Comparison of ENCODE assay signal across 12 mouse cellular contexts in the genomic region with DNA sequence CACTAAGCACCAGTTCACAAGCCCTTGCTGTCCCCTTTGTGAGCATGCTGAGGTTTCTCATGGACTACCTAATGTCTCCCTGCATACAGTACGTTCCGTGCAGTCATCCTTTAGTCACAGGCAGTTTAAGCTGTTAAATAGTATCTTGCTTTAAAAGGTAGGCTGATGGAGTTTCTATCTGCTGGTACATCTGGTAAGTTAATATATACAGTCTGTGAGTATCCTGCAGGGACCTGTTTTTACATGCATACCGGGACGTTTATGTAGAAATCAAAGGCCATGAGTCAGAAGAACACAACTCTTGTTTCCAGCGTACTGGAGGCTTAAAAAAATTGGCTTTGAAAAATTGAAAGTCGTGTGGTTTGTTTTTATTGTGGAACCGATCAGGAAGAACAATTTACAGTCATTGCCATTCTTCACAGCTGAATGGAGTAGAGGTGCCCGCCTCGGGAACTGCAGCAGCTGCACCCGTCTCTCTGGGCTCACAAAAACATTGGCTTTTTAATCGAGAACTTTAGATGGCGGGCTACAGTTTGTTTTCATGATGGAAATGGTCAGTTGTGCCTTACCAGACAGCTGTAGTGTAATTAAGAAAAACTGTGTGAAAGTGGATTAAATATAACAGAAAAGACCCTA.
DNase-seq lines count a peak whose midpoint lies in the region; ATAC-seq and TF ChIP-seq lines count a peak whose summit lies in the region.
"Had no signal": no experiment of that assay in that cellular context is flagged by ENCODE, and none has a peak within 500 bp of the region (broad histone marks: within the 10 kb centered on the region; RNA-seq: fewer than 3 reads in every experiment).

No protein-coding gene starts in this region.

- no peak overlapping the region; the same call in 1 of the 2 replicates for H3K4me3 ChIP-seq in kidney, postnatal 0 days (replicated peaks; ENCODE audit: low read depth, low read length)
- peak overlapping the region; percentile 6; the same call in 1 of the 2 replicates for H3K4me3 ChIP-seq in midbrain, embryonic 16.5 days (ENCODE audit: low read depth, low read length)
- no peak overlapping the region for H3K4me3 ChIP-seq in intestine, embryonic 15.5 days (replicated peaks)
- no peak overlapping the region; the same call in 1 of the 2 replicates for H3K4me3 ChIP-seq in heart, adult 2 months

- ATAC-seq in kidney, postnatal 0 days (replicated peaks; ENCODE audit: low FRiP score, low read depth) = peak; percentile 54; the same call in 1 of the 2 replicates
- ATAC-seq in midbrain, embryonic 16.5 days = peak; percentile 59
- no peak for ATAC-seq in intestine, embryonic 15.5 days

- peak overlapping the region; percentile 43 for H3K4me2 ChIP-seq in kidney, postnatal 0 days (ENCODE audit: low read length)
- H3K4me2 ChIP-seq in midbrain, embryonic 16.5 days (ENCODE audit: low read length) = peak overlapping the region; percentile 41
- H3K4me2 ChIP-seq in intestine, embryonic 15.5 days (replicated peaks) = no peak overlapping the region

- no peak for TF ChIP-seq POLR2A in heart, adult 2 months (IDR thresholded peaks at IDR 0.05; ENCODE audit: insufficient read depth, low read depth, low read length)

- no peak for TF ChIP-seq EP300 in heart, adult 2 months (IDR thresholded peaks at IDR 0.05; ENCODE audit: insufficient read depth, low read depth, low read length)

- 19% methylated on average over 12 of the region's 12 CpGs for WGBS in kidney, postnatal 0 days
- WGBS in midbrain, embryonic 16.5 days = 13% methylated on average over 12 of the region's 12 CpGs
- WGBS in intestine, embryonic 15.5 days = 51% methylated on average over 12 of the region's 12 CpGs
- WGBS in heart, adult 2 months = 57% methylated on average over 12 of the region's 12 CpGs

- no peaks in the 10 kb centered on the region for H3K4me1 ChIP-seq in kidney, postnatal 0 days (replicated peaks; ENCODE audit: insufficient read depth, low read length)
- peaks cover 14% of the 10 kb centered on the region for H3K4me1 ChIP-seq in midbrain, embryonic 16.5 days (ENCODE audit: control insufficient read depth, insufficient read depth, low read length)
- H3K4me1 ChIP-seq in intestine, embryonic 15.5 days (replicated peaks) = 0 out of 2 replicates have a peak, but pooled peaks cover 3% of the 10 kb centered on the region
- peaks cover 8% of the 10 kb centered on the region for H3K4me1 ChIP-seq in heart, adult 2 months (ENCODE audit: control insufficient read depth, insufficient read depth, low read length)

- peak overlapping the region; percentile 19; the same call in 1 of the 2 replicates for H3K27ac ChIP-seq in kidney, postnatal 0 days
- no peak overlapping the region for H3K27ac ChIP-seq in midbrain, embryonic 16.5 days (ENCODE audit: low read length)
- no peak overlapping the region for H3K27ac ChIP-seq in intestine, embryonic 15.5 days
- H3K27ac ChIP-seq in heart, adult 2 months = no peak overlapping the region
- H3K27ac ChIP-seq: macrophage had no signal

- DNase-seq in kidney, postnatal 0 days (ENCODE audit: low spot score) = peak; percentile 40
- no peak for DNase-seq in kidney, adult 18-20 months
- peak; percentile 32 for DNase-seq in brain, adult 2 months (ENCODE audit: low read depth, low spot score)
- peak; percentile 14 for DNase-seq in forelimb bud, embryonic 11.5 days (ENCODE audit: low read depth, low spot score)
- no peak for DNase-seq in left cerebral cortex, postnatal 25 days (ENCODE audit: low spot score in 2 of 2)
- no peak for DNase-seq in heart, adult 2 months
- DNase-seq: adrenal gland, postnatal 25 days; gastrocnemius, postnatal 14 days had no signal

- no peaks in the 10 kb centered on the region for H3K9me3 ChIP-seq in kidney, postnatal 0 days (replicated peaks; ENCODE audit: low read length)
- no peaks in the 10 kb centered on the region for H3K9me3 ChIP-seq in midbrain, embryonic 16.5 days (replicated peaks; ENCODE audit: control insufficient read depth, low read length, poor library complexity, severe bottlenecking)
- H3K9me3 ChIP-seq in intestine, embryonic 15.5 days = no peaks in the 10 kb centered on the region
- H3K9me3 ChIP-seq: G1E had no signal

- H3K36me3 ChIP-seq in kidney, postnatal 0 days (ENCODE audit: insufficient read depth, low read length) = no peaks in the 10 kb centered on the region
- H3K36me3 ChIP-seq in midbrain, embryonic 16.5 days (ENCODE audit: control insufficient read depth, insufficient read depth, low read length) = no peaks in the 10 kb centered on the region
- no peaks in the 10 kb centered on the region for H3K36me3 ChIP-seq in intestine, embryonic 15.5 days
- H3K36me3 ChIP-seq in heart, adult 2 months (ENCODE audit: control insufficient read depth, insufficient read depth, low read length) = peaks cover 2% of the 10 kb centered on the region; the same call in 1 of the 2 replicates

- H3K27me3 ChIP-seq in kidney, postnatal 0 days (ENCODE audit: insufficient read depth, low read length) = no peaks in the 10 kb centered on the region
- H3K27me3 ChIP-seq in midbrain, embryonic 16.5 days (ENCODE audit: control insufficient read depth, insufficient read depth, low read depth, low read length) = no peaks in the 10 kb centered on the region
- H3K27me3 ChIP-seq in intestine, embryonic 15.5 days (replicated peaks) = no peaks in the 10 kb centered on the region
- no peaks in the 10 kb centered on the region for H3K27me3 ChIP-seq in heart, adult 2 months (ENCODE audit: control insufficient read depth, insufficient read depth, low read length)

- intact Hi-C loops in left cerebral cortex, postnatal 25 days (cut with DNase I) = no loop called here
- intact Hi-C loops in heart, adult 2 months (cut with DNase I) = loop anchor here (10.0 kb wide), 1 partner anchor 258 kb away; no protein-coding TSS in a partner anchor

- no peaks in the 10 kb centered on the region for H3K79me2 ChIP-seq in heart, adult 2 months (replicated peaks; ENCODE audit: control insufficient read depth, insufficient read depth, low read length)

- no peak for TF ChIP-seq CTCF in kidney, postnatal 0 days (IDR thresholded peaks at IDR 0.05; ENCODE audit: low read depth)
- TF ChIP-seq CTCF in heart, adult 2 months (IDR thresholded peaks at IDR 0.05) = no peak

- no peak overlapping the region for H3K9ac ChIP-seq in kidney, postnatal 0 days (ENCODE audit: low read depth, low read length)
- no peak overlapping the region for H3K9ac ChIP-seq in midbrain, embryonic 16.5 days (ENCODE audit: low read depth, low read length)
- H3K9ac ChIP-seq in intestine, embryonic 15.5 days = no peak overlapping the region
- H3K9ac ChIP-seq in heart, adult 2 months (ENCODE audit: low read depth, low read length) = no peak overlapping the region

Comparison
In these comparisons a context has a peak if more than half of its experiments do, and no peak if none do; other contexts are left out.
1. DNase-seq: peak in kidney, postnatal 0 days (single experiment), brain, adult 2 months (single experiment) and forelimb bud, embryonic 11.5 days (single experiment); none in kidney, adult 18-20 months (single experiment), left cerebral cortex, postnatal 25 days (0 of 2) and heart, adult 2 months (0 of 2).